Mouse (Mus musculus): ENCODE data around the gene Ttyh2.

Gene Ttyh2

GRCm38 (mm10) chr11:114675341-114675825 is at the start of gene Ttyh2:
Ttyh2 (plus strand) TSS chr11:114675431.
- DNase-seq (ENCODE audit: low spot score in 2 of 2) = peak; percentile 44 to 49

GRCm38 (mm10) chr11:114626071-114626690 is 49.0 kb upstream of the Ttyh2 start:
- no peak for DNase-seq (ENCODE audit: low spot score in 2 of 2)

GRCm38 (mm10) chr11:114627036-114627435 is 48.2 kb upstream of the Ttyh2 start:
- DNase-seq (ENCODE audit: low spot score in 2 of 2) = no peak

DNA sequence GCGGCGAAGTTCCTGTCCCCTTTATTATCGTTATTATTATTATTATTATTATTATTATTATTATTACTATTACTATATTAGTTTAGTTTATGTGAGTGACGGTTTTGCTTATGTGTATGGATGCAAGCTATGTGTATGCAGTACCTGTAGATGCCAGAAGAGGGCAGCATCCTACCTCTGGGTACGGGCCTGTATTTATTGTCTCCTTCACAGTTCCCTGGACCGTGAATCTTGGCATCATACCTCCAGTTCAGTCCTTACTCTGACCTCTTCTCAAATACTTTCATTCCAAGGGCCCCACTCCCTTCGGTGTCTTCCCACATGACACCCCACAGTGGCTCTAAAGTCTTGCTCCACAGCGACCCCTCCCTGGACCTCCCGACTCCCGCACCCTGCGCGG is 47.2 kb upstream of the Ttyh2 start:
- DNase-seq (ENCODE audit: low spot score in 2 of 2) = no peak

DNA sequence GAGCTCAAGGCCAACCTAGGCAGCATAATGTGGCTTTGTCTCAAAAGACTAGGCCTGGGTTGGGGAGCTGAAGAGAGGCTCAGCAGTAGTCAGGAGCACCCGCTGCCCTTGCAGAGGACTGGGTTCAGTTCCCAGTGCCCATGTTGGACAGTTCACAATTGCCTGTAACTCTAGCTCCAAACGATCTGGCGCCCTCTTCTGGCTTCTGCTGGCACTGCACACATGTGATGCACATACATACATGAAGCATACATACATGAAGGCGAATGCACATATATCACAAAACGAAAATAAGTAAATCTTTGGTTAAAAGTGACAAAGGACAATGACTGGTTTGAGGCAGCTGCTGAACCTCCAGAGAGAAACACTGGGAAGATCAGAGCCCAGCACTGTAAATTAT is 45.2 kb upstream of the Ttyh2 start:
- DNase-seq (ENCODE audit: low spot score in 2 of 2) = no peak

DNA sequence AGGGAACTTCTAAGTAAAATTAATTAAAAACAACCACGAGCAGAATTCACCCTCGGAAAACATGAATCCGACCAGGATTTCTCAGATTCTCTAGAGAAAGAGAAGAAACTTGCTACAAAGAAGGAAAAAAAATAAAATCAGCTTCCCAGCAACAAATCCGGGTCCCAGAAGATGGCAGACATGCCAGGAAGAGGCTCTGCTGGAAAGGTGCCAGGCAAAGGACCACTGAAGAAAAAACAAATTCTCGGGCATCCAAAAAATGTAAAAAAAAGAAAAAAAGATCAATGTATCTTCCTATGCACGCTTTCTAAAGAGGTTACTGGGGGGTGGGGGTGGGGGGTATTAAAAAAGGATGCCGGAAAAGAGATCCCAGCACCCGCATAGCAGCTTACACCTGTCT is 43.0 kb upstream of the Ttyh2 start:
- DNase-seq (ENCODE audit: low spot score in 2 of 2) = no peak

DNA sequence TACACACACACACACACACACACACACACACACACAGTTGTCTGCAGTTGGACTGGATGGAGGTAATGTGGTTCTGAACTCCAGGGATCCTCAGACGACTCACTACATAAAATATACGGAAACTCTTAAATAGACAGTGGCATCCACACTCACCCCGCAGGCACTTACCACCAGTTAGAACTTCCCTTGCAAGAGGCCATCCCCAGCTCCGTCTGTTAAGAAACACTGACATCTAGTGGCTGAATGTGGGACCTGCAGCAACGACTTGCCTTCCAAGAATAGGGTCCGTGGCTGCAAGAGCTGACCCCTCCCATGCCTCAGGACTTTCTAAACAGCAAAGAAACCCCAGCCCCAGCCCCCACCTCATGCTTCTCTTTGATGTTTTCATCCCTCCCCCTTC is 38.9 kb upstream of the Ttyh2 start:
- DNase-seq (ENCODE audit: low spot score in 2 of 2) = peak; percentile 90 to 91

DNA sequence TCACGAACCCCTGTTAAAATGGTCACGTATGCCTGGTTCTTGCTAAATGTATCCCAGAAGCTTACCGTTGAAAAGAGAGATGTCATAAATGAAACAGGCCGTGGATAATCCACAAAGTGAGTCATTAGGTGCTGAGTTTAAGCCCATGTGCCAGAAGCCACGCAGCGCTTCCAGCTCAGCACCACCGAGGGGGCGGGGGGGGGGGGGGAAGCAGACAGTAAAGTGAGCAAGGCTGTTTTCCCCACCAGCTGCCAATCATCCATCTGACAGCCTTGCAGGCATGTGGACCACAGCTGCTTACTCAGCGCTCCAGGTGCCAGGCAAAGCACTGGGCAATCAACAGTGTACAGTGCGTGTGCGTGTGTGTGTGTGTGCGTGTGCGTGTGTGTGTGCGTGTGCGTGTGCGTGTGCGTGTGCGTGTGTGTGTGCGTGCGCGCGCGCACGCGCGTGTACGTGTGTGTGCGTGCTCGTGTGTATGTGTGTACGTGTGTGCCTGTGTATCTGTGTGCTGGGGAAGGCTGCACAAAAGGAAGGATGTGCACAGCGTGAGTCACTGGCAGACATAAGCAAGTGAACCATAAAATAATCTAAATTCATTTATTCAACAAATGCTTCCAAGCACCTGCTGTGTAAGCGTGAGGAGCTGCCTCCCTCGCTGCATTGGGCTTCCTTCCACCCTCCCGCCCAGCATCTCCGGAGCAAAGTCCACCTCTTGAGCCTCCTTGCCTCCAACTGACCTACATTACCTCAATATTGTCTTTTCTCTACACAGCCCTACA is 38.3 kb upstream of the Ttyh2 start:
- DNase-seq (ENCODE audit: low spot score in 2 of 2) = peak; percentile 47 to 49

GRCm38 (mm10) chr11:114638647-114639290 is 36.5 kb upstream of the Ttyh2 start:
- DNase-seq (ENCODE audit: low spot score in 2 of 2) = no peak

DNA sequence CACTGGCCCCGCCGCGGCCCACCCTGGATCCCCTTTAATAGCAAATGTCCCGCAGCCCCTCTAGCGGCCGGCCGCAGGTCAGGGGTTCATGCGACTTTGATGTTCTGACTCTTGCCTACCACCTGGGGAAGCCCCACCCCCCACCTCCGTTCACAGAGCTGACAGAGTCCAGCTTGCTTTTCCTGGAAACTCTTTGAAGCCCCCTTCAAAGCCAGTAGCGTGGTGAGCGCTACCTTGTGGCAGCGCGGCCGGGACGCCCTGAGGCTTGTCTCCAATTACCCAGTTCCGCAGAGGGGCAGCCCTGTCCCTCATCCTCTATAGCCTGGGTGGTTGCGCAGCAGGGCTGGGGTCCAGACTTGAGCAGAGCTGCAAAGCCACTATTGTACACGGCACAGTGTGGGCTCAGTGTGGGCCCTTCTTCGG is 35.5 kb upstream of the Ttyh2 start:
- DNase-seq (ENCODE audit: low spot score in 2 of 2) = no peak

- no peak for DNase-seq (ENCODE audit: low spot score in 2 of 2)
These were observed 34.6 kb upstream of the Ttyh2 start for GRCm38 (mm10) chr11:114640658-114641057.

DNA sequence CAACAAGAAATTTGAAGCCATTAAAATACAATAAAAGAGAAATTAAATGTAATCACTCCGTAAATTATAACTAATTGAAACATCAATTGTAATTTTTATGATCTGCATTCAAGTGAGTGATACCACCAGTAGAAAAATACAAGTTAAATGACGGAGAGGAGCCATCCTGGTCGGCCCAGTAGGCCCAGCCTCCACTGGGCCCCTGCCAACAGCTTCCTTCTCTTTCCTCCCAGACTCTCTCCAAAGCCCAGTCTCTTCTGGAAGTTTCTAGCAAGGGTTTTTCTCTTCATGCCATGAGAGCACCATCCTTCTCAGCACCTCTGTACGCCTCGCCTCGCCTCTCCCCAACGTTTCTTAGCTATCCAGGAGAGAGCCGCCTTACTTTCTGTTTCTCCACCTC is 34.1 kb upstream of the Ttyh2 start:
- DNase-seq (ENCODE audit: low spot score in 2 of 2) = no peak

GRCm38 (mm10) chr11:114642184-114642583 is 33.0 kb upstream of the Ttyh2 start:
- DNase-seq (ENCODE audit: low spot score in 2 of 2) = no peak

- DNase-seq (ENCODE audit: low spot score in 2 of 2) = no peak
These were observed 32.3 kb upstream of the Ttyh2 start for GRCm38 (mm10) chr11:114642926-114643325.

DNA sequence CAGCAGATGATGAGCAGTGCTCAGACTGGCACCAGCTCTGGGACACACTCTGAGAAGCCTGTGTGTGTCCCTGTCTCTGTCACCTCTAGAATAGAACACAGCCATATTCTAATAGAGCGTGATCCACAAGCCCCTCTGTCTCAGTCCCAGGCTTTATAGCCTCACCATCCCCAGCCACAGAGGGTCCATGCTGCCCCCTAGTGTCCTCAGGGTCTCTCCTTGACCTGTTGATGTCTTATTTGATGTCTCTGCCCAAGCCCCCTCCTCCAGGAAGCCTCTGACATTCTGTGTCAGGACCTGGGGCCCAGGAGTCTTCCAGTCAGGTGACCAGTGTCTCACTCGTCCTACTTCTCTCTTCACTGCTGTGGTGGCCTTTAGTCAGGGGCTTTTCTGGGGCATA is 31.1 kb upstream of the Ttyh2 start:
- DNase-seq (ENCODE audit: low spot score in 2 of 2) = no peak

GRCm38 (mm10) chr11:114649510-114649909 is 25.7 kb upstream of the Ttyh2 start:
- DNase-seq (ENCODE audit: low spot score in 2 of 2) = no peak

DNA sequence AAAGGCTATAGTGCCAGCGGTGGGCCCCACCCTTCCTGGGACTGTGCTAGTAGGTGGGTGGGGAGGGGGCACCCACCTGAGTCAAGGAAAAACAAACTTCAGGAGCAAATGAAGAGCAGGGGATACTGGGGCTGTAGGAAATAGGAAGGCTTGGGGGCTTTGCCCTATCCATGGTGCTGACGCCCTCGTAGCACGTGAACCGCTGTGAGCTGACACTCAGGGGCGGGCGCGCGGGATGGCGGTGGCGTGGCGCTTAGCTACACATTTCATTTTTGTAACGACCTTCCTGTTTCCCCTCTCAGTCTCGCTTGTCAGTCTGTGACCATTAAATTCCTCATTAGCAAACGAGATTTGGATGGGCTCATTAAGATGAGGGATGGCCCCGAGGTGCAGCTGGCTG is 22.7 kb upstream of the Ttyh2 start:
- no peak for DNase-seq (ENCODE audit: low spot score in 2 of 2)

GRCm38 (mm10) chr11:114653664-114654063 is 21.6 kb upstream of the Ttyh2 start:
- DNase-seq (ENCODE audit: low spot score in 2 of 2) = no peak

GRCm38 (mm10) chr11:114654552-114654951 is 20.7 kb upstream of the Ttyh2 start:
- DNase-seq (ENCODE audit: low spot score in 2 of 2) = no peak

DNA sequence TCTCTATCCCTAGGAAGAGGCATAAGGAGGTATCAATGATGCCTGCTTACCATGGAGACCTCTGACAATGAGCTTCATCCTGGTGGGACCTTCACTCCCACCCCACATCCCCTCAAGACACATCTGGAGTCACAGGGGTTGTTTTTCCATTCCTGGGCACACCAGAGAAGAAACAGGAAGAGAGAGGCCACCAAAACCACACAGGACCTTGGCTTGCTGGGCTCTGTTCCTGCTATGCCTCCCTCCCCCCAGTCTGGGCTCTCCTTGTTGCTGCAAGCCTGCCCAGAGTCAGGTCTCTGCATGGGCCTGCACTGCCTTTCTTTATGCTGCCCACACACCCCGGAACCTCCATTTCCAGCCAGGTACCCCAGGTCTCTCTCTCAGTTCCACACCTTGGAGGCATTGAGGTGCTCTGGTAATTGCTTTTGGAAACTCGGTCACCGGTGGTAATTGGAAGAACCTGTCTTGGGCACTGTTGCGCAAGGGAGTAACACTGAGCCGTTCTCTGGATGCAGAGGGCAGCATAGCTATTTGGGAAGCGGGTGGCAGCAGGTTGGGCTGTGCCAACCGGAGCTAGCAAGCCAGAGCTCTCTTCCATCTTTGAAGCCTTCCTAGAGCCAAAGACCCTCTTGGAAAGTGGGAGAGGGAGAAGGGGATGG is 19.8 kb upstream of the Ttyh2 start:
- DNase-seq (ENCODE audit: low spot score in 2 of 2) = no peak

GRCm38 (mm10) chr11:114656994-114657644 is 18.1 kb upstream of the Ttyh2 start:
- DNase-seq (ENCODE audit: low spot score in 2 of 2) = no peak

GRCm38 (mm10) chr11:114657737-114658136 is 17.5 kb upstream of the Ttyh2 start:
- peak; percentile 57 to 69 for DNase-seq (ENCODE audit: low spot score in 2 of 2)
